Mouse (Mus musculus) frontal cortex, adult (tissue): ENCODE results near the gene Btbd35f22.
"Not testable (repeated sequence)": the region's sequence is repeated elsewhere in the genome, so short reads cannot be mapped to it uniquely, and the experiment has no call there.

ENCODE experiments used
- ATAC-seq: cut with Nextera tagmentation; 2 replicates; pipeline ENCODE4 v1.9.2; 2017; ENCODE audit warnings: mild to moderate bottlenecking, moderate library complexity, mixed read lengths; ENCODE audit not compliant: low TSS enrichment

Btbd35f22 gene

GRCm38 (mm10) chrX:32047529-32047928 is at the start of gene Btbd35f22:
Btbd35f22 (plus strand) TSS chrX:32047829.
- ATAC-seq: not testable (repeated sequence)
